Mouse (Mus musculus) heart, adult 11 months (tissue): ENCODE measurements at regions not wholly inside any gene's neighbourhood (a gene's known extent, or its start where the extent isn't known, plus 50 kb on each side); places are given as distances from the start of the nearest gene placed in this dataset.

ENCODE experiments used
- DNase-seq: peaks from one replicate; pipeline ENCODE4 v3.0.0; 2022

DNA sequence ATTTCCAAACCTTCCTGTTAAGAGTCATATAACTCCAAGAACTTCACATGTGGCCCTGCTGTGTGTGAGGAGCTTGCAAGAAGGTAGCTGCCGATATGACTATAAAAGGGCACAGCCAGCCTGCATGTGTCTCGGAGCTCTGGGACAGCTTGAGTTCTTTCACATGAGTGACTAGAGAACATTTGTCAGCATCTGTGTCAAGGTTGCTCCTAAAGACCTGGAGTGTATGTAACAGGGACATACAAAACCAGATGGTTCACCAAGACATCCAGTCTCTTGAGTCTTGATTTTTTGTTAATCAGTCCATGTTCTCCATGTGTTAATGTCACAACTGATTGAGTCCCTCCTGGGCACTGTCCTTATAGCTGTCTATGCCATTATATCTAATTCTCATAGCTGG, 126.2 kb upstream of the Pcsk2 start:
- no peak for DNase-seq

DNA sequence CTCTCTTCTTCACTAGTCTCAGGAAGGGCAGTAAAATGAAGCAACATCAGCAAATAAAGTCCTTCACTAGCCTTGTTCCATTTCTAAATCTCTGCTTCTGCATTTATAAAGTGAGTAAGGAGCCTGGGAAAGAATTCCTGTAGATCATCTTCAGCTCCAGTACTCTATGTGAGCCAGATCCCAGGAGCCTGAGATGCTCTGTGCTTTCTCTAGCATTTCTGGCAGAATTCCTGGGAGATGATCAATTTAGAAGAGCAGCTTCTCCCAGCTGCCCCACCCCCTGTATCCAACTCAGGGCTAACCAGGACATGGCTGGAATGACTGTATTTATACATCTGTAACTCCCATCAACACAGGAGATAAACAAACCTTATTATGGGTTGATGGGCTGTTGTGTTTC, 95.3 kb upstream of the Pcsk2 start:
- peak; percentile 37 for DNase-seq

DNA sequence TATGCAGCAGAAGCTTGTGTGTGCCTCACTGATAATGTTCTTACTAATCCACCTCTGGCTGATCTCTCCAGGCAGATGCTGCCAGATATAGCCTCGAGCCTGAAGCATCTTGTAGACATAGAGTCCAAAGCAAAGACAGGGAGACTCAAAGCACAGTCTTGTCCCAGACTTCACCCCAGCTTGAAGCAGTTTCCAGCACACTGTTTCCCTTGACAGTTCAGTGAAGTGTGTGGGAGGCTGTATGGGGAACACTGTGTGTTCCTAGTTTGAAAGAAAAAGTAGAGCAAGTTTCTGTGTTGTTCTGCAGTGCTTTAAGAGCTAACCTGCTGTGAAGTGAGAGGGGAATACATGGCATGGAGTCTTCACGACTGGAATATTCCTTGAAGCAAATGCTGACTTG, 94.7 kb upstream of the Pcsk2 start:
- DNase-seq: no peak

DNA sequence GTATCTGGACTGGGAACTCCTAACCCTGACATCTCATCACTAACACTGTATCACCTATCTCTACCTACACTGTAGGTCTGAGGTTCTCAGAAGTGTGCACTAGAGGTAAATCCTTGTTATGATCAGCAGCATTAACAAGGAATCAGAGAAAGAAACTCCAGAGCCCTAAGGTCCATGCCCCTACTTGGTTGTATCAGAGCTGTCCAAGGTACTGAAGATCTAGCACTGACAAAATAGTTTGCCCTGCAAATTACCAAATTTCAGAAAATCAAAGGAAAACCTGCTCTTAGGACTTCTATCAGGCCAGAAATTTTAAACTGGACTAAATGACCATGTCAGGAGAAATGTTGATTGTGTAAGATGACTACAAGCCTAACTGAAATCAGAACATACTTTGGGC, 94.3 kb upstream of the Pcsk2 start:
- DNase-seq: no peak

DNA sequence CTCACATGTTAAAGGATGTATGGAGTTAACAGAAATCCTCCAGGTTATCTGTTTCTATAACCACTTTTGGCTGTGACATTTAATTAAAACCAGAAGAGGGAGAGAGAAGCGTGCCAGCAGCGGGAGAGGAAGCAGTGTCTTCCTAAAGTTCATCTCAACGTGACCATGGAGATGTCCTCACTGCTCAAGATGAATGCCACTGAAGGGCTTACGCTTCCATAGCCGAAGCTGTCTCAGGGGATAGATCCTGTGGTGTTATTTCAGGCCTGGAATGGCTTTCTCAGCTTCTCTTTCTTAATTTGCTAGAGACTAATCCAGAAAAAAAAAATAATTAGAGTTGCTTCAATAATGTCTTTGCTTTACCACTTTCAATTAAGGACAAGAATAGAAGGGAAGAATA, 78.0 kb upstream of the Pcsk2 start:
- DNase-seq: peak; percentile 81

DNA sequence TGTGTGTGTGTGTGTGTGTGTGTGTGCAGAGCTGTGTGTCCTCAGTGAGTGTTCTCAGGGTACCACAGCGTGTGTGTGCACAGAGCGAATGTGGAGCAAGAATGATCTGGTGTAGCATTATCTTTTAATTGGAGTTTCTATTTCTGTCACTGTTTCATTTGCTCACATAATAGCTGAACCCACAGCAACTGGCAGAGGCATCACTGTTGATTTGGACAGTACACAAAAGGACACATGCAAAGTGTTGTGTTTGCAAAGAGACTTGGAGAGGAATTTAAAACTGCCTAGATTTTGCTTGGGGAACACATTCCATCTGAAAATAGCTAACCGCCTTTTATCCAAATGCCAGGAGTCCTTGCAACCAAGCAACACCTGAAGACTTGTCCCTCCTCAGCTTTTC, 74.6 kb upstream of the Pcsk2 start:
- DNase-seq: peak; percentile 43

DNA sequence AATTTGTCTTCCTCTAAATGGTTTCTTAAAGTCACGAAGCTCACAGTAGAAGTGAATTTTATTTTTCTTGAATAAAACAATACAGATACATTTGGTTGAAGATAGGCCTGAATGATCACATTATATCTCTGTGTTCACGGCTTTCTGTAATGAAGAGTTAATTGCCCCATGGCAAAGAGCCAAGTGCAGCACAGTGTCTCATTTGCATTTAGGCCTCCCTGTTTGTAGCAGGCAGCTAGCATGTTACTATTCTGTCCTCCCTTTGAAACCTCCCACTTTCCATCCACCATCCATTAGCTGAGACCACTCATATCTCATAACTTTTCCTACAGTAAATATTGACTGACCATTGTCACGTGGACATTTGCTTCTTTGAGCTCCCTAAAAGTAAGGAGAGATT, 55.1 kb upstream of the Pcsk2 start:
- DNase-seq: no peak
